Mouse (Mus musculus): ENCODE measurements around the gene Glipr1. TPM values are rescaled to one million over a fixed set of nuclear protein-coding genes. Genes with fewer than 3 reads are reported as not detected.

The Glipr1 gene
- polyA plus RNA-seq (2014; fragmentation: Illumina TruSeq; extraction: RNeasy Lipid Tissue Mini Kit (QIAGEN cat#74804); ENCODE audit: low read depth, low replicate concordance), result 5.1 TPM

DNA sequence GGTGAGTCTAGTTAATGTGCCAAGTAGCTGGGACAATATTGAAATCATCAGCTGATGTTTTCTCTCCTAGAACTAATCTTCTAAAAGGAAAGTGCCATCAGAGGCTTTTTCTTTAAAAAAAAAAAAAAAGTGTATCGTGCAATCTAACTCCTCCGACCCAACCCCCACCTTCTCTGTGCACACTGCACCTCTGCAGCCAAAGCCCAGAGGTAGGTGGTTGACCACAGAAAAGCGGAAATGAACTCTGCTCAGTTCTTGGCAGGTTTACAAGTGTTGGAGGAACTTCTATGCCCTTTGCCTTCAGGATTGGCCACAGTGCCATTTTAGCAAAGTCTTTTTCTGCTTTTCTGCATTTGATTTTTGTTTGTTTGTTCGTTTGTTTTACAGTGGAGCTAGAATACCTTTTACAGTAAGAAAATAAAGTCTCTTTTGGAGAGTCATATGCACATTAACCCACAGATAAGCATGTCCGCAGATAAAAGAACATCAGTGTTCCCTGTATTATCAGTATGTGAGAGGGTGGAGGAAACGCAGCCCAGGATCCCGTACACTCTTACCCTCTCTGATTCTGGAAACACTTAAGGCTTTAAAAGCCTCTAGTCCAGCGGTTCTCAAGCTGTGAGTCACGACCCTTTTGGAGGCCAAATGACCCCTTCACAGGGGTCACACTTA is at the start of gene Glipr1:
Gene Glipr1 (minus strand): TSS at position 88 of the 672 bp plus-strand sequence.

DNA sequence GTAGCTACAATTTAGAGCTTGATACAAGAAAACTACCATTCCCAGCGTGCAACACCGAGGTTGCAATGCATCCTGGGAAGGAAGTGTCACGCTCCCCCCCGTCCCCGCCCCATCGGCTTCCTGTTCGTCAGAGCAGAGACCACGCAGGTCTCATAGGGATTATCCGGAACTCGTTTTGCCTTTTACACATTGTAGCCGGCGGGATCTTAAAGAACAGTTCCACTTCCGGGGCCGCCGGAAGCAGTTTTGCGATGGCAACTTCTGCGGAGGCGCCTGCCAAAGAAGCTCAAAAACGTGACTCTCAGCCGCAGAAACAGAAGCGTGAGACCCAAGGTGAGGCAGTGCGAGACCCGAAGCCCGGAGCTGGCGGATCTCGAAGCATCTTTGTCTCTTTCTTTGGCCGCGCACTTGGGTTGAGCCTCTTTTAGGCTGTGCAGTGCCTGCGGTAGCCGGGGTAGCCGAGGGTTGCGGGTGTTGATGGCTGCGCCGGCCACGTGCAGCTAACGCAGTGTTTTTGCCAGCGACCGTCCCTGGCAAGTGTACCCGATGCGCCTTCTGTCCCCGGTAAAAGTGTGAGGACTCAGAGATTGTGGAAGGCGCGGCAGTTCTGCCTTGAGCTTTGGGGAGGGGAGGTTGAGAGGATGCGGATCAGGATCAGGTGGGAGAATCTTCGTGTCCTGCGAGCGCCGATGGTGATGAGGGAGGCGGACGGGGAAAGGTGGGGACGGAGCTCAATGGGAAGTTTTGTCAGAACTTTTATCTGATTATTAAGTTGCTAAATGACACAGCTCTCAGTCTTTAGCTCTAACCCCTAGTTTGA is 29.7 kb downstream of the Glipr1 start, which contains the start of gene Krr1:
Gene Krr1 (plus strand): TSS at position 123 of the 820 bp plus-strand sequence.

Other genes starting within 250 kb of the Glipr1 start
- 15.9 TPM for gene Krr1, start 30.0 kb downstream of the Glipr1 start, polyA plus RNA-seq (2014; fragmentation: Illumina TruSeq; extraction: RNeasy Lipid Tissue Mini Kit (QIAGEN cat#74804); ENCODE audit: low read depth, low replicate concordance)
- 2.4 TPM for gene Glipr1l1, start 57.6 kb upstream of the Glipr1 start, polyA plus RNA-seq (2014; fragmentation: Illumina TruSeq; extraction: RNeasy Lipid Tissue Mini Kit (QIAGEN cat#74804); ENCODE audit: low read depth, low replicate concordance)
- 1.3 TPM for gene Glipr1l2, start 80.7 kb upstream of the Glipr1 start, polyA plus RNA-seq (2014; fragmentation: Illumina TruSeq; extraction: RNeasy Lipid Tissue Mini Kit (QIAGEN cat#74804); ENCODE audit: low read depth, low replicate concordance)
- gene Glipr1l3, start 157.7 kb upstream of the Glipr1 start, polyA plus RNA-seq (2014; fragmentation: Illumina TruSeq; extraction: RNeasy Lipid Tissue Mini Kit (QIAGEN cat#74804); ENCODE audit: low read depth, low replicate concordance), result 0.51 TPM
- 1.3 TPM for gene Caps2, start 161.0 kb upstream of the Glipr1 start, polyA plus RNA-seq (2014; fragmentation: Illumina TruSeq; extraction: RNeasy Lipid Tissue Mini Kit (QIAGEN cat#74804); ENCODE audit: low read depth, low replicate concordance)

All from adipose tissue, adult 10 weeks (tissue).